Mouse (Mus musculus) hindbrain, embryonic 14.5 days (tissue): ENCODE results near the gene Mageb3. TPM values are rescaled to one million over a fixed set of nuclear protein-coding genes. Genes with fewer than 3 reads are reported as not detected.

Source experiments
- ATAC-seq: fragments of 200-750 bp; cut with Nextera tagmentation; 2 replicates; pipeline ENCODE4 v1.8.0; 2017; ENCODE audit warnings: moderate number of reproducible peaks, mild to moderate bottlenecking, moderate TSS enrichment, moderate library complexity; ENCODE audit not compliant: low FRiP score
- DNase-seq: peaks from one replicate; pipeline ENCODE4 v3.0.0-alpha.2; 2015; ENCODE audit warnings: low spot score
- H3K27ac ChIP-seq: fragments of 300-500 bp; sonication (generic); 2 replicates; pipeline ENCODE4 v1.5.1; 2014; ENCODE audit warnings: mild to moderate bottlenecking, moderate library complexity
- H3K27me3 ChIP-seq: fragments of 300-500 bp; sonication (generic); 2 replicates; pipeline ENCODE4 v1.6.1; 2014; ENCODE audit warnings: mild to moderate bottlenecking, low read length, mixed read lengths; ENCODE audit not compliant: control insufficient read depth, insufficient read depth
- H3K36me3 ChIP-seq: fragments of 300-500 bp; sonication (generic); replicated peaks from 2 replicates; pipeline ENCODE4 v1.6.1; 2014; ENCODE audit not compliant: control insufficient read depth, insufficient read depth
- H3K4me1 ChIP-seq: fragments of 300-500 bp; sonication (generic); replicated peaks from 2 replicates; pipeline ENCODE4 v1.6.1; 2014; ENCODE audit warnings: antibody characterized with exemption, low read length, mixed read lengths; ENCODE audit not compliant: control insufficient read depth, insufficient read depth
- H3K4me2 ChIP-seq: fragments of 300-500 bp; sonication (generic); replicated peaks from 2 replicates; pipeline ENCODE4 v1.6.1; 2014; ENCODE audit warnings: mild to moderate bottlenecking, moderate library complexity
- H3K4me3 ChIP-seq: fragments of 300-500 bp; sonication (generic); replicated peaks from 2 replicates; pipeline ENCODE4 v1.5.1; 2014; ENCODE audit warnings: mild to moderate bottlenecking, low read length
- H3K9ac ChIP-seq: fragments of 300-500 bp; sonication (generic); 2 replicates; pipeline ENCODE4 v1.6.1; 2014
- H3K9me3 ChIP-seq: fragments of 300-500 bp; sonication (generic); 2 replicates; pipeline ENCODE4 v1.6.1; 2016; ENCODE audit warnings: low read length; ENCODE audit not compliant: control insufficient read depth
- WGBS: fragments of 180-500 bp; shearing (Covaris S2); extraction: QIAGEN DNeasy Blood & Tissue Kit; methylation state at CpG from one replicate; pipeline ENCODE4 v1.1.7; 2014; 5-methylcytosine and 5-hydroxymethylcytosine counted together
- polyA plus RNA-seq: library from polyadenylated mRNA; unstranded; fragments of >200 nt; fragmentation: Nextera tagmentation; extraction: Ambion mirVana; gene quantifications from 2 replicates; pipeline ENCODE4 v1.2.1, GENCODE M21; 2014

The Mageb3 gene
- polyA plus RNA-seq, 1 experiment from 2014 or later = 0.43 TPM

GRCm38 (mm10) chr2:121909975-121910374 lies 45.9 kb downstream of the Mageb3 start:
- no peak overlapping the region for H3K4me2 ChIP-seq
- no peaks in the 10 kb centered on the region for H3K27me3 ChIP-seq
- DNase-seq (no peak), ATAC-seq (no peak)
- no peak overlapping the region for H3K27ac ChIP-seq
- no peaks in the 10 kb centered on the region for H3K4me1 ChIP-seq
- H3K9me3 ChIP-seq = no peaks in the 10 kb centered on the region
- H3K36me3 ChIP-seq = peaks cover 87% of the 10 kb centered on the region
- no peak overlapping the region for H3K4me3 ChIP-seq
- WGBS = 89% methylated on average over 3 of the region's 3 CpGs
- no peak overlapping the region for H3K9ac ChIP-seq

Other genes starting within 250 kb of the Mageb3 start
- 29.4 and 30.0 TPM in 2 replicates for gene Frmd5, start 149.0 kb downstream of the Mageb3 start, polyA plus RNA-seq
- gene Casc4, start 89.1 kb downstream of the Mageb3 start, polyA plus RNA-seq = 39.0 and 45.7 TPM in 2 replicates
- 34.5 and 35.5 TPM in 2 replicates for gene Ctdspl2, start 91 bp downstream of the Mageb3 start, polyA plus RNA-seq
- gene Eif3j1, start 72.5 kb upstream of the Mageb3 start, polyA plus RNA-seq = 13.4 and 13.5 TPM in 2 replicates
- gene Spg11, start 162.3 kb upstream of the Mageb3 start, polyA plus RNA-seq = 9.6 and 10.8 TPM in 2 replicates
- 113 and 135 TPM in 2 replicates for gene B2m, start 191.6 kb upstream of the Mageb3 start, polyA plus RNA-seq
- gene Trim69, start 204.6 kb upstream of the Mageb3 start, polyA plus RNA-seq = not detected in 2 replicates
- not detected in 2 replicates for gene Patl2, start 230.1 kb upstream of the Mageb3 start, polyA plus RNA-seq
- not detected in 2 replicates for gene Terb2, start 230.2 kb upstream of the Mageb3 start, polyA plus RNA-seq